Mouse (Mus musculus) G1E (cell line): ENCODE measurements around the gene Srxn1. TPM values are rescaled to one million over a fixed set of nuclear protein-coding genes. Genes with fewer than 3 reads are reported as not detected.
A peak's percentile ranks its signal among the peaks of the same experiment; 100 is the strongest.

Experiments used
- ATAC-seq: 2 replicates; pipeline ENCODE4 v1.8.0; 2016; ENCODE audit warnings: mild to moderate bottlenecking; ENCODE audit not compliant: insufficient number of reproducible peaks, poor library complexity, low FRiP score, severe bottlenecking; ENCODE audit errors: extremely low read depth
- DNase-seq: peaks from one replicate; pipeline ENCODE4 v3.0.0; 2012; ENCODE audit warnings: low spot score
- H3K27me3 ChIP-seq: 2 replicates; pipeline ENCODE4 v1.6.1; 2012; ENCODE audit warnings: mild to moderate bottlenecking, low read length, inconsistent platforms; ENCODE audit not compliant: insufficient read depth
- H3K36me3 ChIP-seq: replicated peaks from 2 replicates; pipeline ENCODE3; 2012; ENCODE audit warnings: mild to moderate bottlenecking, inconsistent platforms
- H3K4me1 ChIP-seq: 2 replicates; pipeline ENCODE4 v1.6.1; 2012; ENCODE audit warnings: low read depth, low read length, inconsistent platforms, mixed read lengths; ENCODE audit not compliant: insufficient read depth
- H3K4me3 ChIP-seq: 2 replicates; pipeline ENCODE4 v1.5.1; 2012; ENCODE audit warnings: low read depth, mild to moderate bottlenecking, inconsistent platforms, low read length, moderate library complexity, mixed read lengths
- H3K9me3 ChIP-seq: replicated peaks from 2 replicates; pipeline ENCODE4 v1.6.1; 2012; ENCODE audit warnings: inconsistent platforms
- CTCF ChIP-seq: IDR thresholded peaks from 2 replicates; pipeline ENCODE4 v1.5.1; 2012; ENCODE audit warnings: low read depth, low read length, inconsistent platforms, mixed read lengths
- GATA1 ChIP-seq: IDR thresholded peaks from 2 replicates; pipeline ENCODE4 v1.6.1; 2012; ENCODE audit warnings: borderline replicate concordance, low read length, inconsistent platforms, mixed read lengths
- GATA2 ChIP-seq: IDR thresholded peaks from 2 replicates; pipeline ENCODE4 v1.6.1; 2012; ENCODE audit warnings: low read depth, low read length, inconsistent platforms, borderline replicate concordance
- POLR2AphosphoS5 ChIP-seq: IDR thresholded peaks from 2 replicates; pipeline ENCODE4 v1.6.1; 2012; ENCODE audit warnings: low read depth, low read length, inconsistent platforms; ENCODE audit not compliant: insufficient replicate concordance
- TAL1 ChIP-seq: conservative IDR thresholded peaks from 2 replicates; pipeline ENCODE4 v1.6.1; 2012; ENCODE audit warnings: low read depth, low read length, inconsistent platforms, mixed read lengths
- polyA plus RNA-seq: library from polyadenylated mRNA; stranded (reverse); fragments of >175 nt; gene quantifications from 2 replicates; pipeline ENCODE4 v1.2.3, GENCODE M21; 2012
- total RNA-seq, 2 experiments: library from RNA; stranded (forward) in 1 of 2; stranded (reverse) in 1 of 2; fragments of 200-1000 nt in 1 of 2; fragments of >200 nt in 1 of 2; fragmentation: Nextera tagmentation in 1 of 2; gene quantifications; 2 replicates each; pipeline ENCODE4 v1.2.3; 2014 to 2017

Srxn1 gene
- total and polyA plus RNA-seq, 3 experiments = 2.9 to 17.8 (median 4.0) TPM

- ATAC-seq = no peak
- H3K36me3 ChIP-seq = no peaks in the 10 kb centered on the region
- no peak for TF ChIP-seq CTCF
- no peak for TF ChIP-seq POLR2AphosphoS5
- no peak for TF ChIP-seq GATA1
- TF ChIP-seq TAL1 = no peak
- TF ChIP-seq GATA2 = no peak
- no peaks in the 10 kb centered on the region for H3K9me3 ChIP-seq
- DNase-seq = no peak
- H3K4me3 ChIP-seq = no peak overlapping the region
- H3K27me3 ChIP-seq = peaks cover 10% of the 10 kb centered on the region; the same call in 1 of the 2 replicates
- peaks cover under 1% of the 10 kb centered on the region; the same call in 1 of the 2 replicates for H3K4me1 ChIP-seq
Measured at GRCm38 (mm10) chr2:152087111-152087510, 18.2 kb upstream of the Srxn1 start.

DNA sequence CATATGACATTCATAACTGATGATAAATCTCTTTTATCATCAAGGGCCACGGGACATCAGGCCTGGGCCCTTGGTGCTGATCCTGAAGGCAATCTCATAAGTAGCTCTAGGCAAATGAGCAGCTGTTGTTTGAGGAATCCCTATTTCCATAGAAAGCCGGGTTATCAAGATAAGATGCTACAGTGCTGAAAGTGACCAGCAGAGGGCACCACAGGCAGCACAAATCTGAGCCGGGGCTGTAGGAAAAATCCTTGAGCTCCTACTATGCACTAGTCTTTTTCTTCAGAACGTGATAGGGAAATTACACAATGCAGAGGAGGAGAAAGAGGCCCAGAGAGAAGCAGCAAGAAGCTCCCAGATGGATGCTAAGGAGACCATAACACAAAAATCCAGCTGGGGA, 16.2 kb upstream of the Srxn1 start:
- ATAC-seq (no peak), DNase-seq (no peak)
- no peaks in the 10 kb centered on the region for H3K36me3 ChIP-seq
- no peak overlapping the region for H3K4me3 ChIP-seq
- peaks cover 2% of the 10 kb centered on the region; the same call in 1 of the 2 replicates for H3K27me3 ChIP-seq
- no peaks in the 10 kb centered on the region for H3K4me1 ChIP-seq
- peaks cover 8% of the 10 kb centered on the region for H3K9me3 ChIP-seq
- TF ChIP-seq POLR2AphosphoS5 (no peak), TAL1 (no peak), CTCF (peak; percentile 16; the same call in 1 of the 2 replicates), GATA1 (no peak), GATA2 (no peak)

- Histone ChIP-seq H3K4me1 (no peaks in the 10 kb centered on the region), H3K36me3 (no peaks in the 10 kb centered on the region), H3K4me3 (no peak overlapping the region), H3K27me3 (no peaks in the 10 kb centered on the region), H3K9me3 (peaks cover 8% of the 10 kb centered on the region)
- no peak for DNase-seq
- TF ChIP-seq GATA2 (no peak), POLR2AphosphoS5 (no peak), GATA1 (no peak), CTCF (no peak), TAL1 (no peak)
- ATAC-seq = no peak
Measured at GRCm38 (mm10) chr2:152089581-152089980, 15.7 kb upstream of the Srxn1 start.

- Histone ChIP-seq H3K9me3 (peaks cover 8% of the 10 kb centered on the region), H3K27me3 (no peaks in the 10 kb centered on the region), H3K4me3 (no peak overlapping the region), H3K36me3 (no peaks in the 10 kb centered on the region), H3K4me1 (no peaks in the 10 kb centered on the region)
- ATAC-seq = no peak
- no peak for DNase-seq
- no peak for TF ChIP-seq POLR2AphosphoS5
- TF ChIP-seq TAL1 = no peak
- no peak for TF ChIP-seq GATA2
- no peak for TF ChIP-seq GATA1
- no peak for TF ChIP-seq CTCF
Measured at GRCm38 (mm10) chr2:152090486-152090885, 14.8 kb upstream of the Srxn1 start.

GRCm38 (mm10) chr2:152091342-152092056, 13.8 kb upstream of the Srxn1 start:
- Histone ChIP-seq H3K4me1 (no peaks in the 10 kb centered on the region), H3K4me3 (no peak overlapping the region), H3K36me3 (no peaks in the 10 kb centered on the region), H3K27me3 (no peaks in the 10 kb centered on the region), H3K9me3 (peaks cover 8% of the 10 kb centered on the region)
- DNase-seq (no peak), ATAC-seq (no peak)
- TF ChIP-seq CTCF = no peak

- Histone ChIP-seq H3K4me1 (no peaks in the 10 kb centered on the region), H3K27me3 (peaks cover 5% of the 10 kb centered on the region; the same call in 1 of the 2 replicates), H3K4me3 (no peak overlapping the region), H3K9me3 (peaks cover 8% of the 10 kb centered on the region), H3K36me3 (no peaks in the 10 kb centered on the region)
- DNase-seq (no peak), ATAC-seq (no peak)
- no peak for TF ChIP-seq GATA2
- no peak for TF ChIP-seq POLR2AphosphoS5
- TF ChIP-seq TAL1 = no peak
- TF ChIP-seq GATA1 = no peak
- no peak for TF ChIP-seq CTCF
Measured at GRCm38 (mm10) chr2:152092927-152093326, 12.4 kb upstream of the Srxn1 start.

- Histone ChIP-seq H3K9me3 (peaks cover 8% of the 10 kb centered on the region), H3K27me3 (peaks cover 5% of the 10 kb centered on the region; the same call in 1 of the 2 replicates), H3K4me3 (peak overlapping the region; percentile 35; the same call in 1 of the 2 replicates), H3K36me3 (no peaks in the 10 kb centered on the region), H3K4me1 (no peaks in the 10 kb centered on the region)
- no peak for TF ChIP-seq GATA1
- TF ChIP-seq TAL1 = no peak
- TF ChIP-seq CTCF = no peak
- TF ChIP-seq POLR2AphosphoS5 = no peak
- no peak for TF ChIP-seq GATA2
- DNase-seq (no peak), ATAC-seq (no peak)
Measured at GRCm38 (mm10) chr2:152093356-152093792, 11.9 kb upstream of the Srxn1 start.
